Mouse (Mus musculus): ENCODE measurements around the gene Nfkbil1. TPM values are rescaled to one million over a fixed set of nuclear protein-coding genes. Genes with fewer than 3 reads are reported as not detected.

The Nfkbil1 gene
- total and polyA plus RNA-seq, 3 experiments = 15.2 to 25.9 (median 22.0) TPM

GRCm38 (mm10) chr17:35174201-35174977 is 61.2 kb downstream of the Nfkbil1 start (continued):
- TF ChIP-seq JUN (IDR thresholded peaks at IDR 0.05; ENCODE audit: insufficient read depth, low read depth, low read length) (no peak), ZMIZ1 (IDR thresholded peaks at IDR 0.05; ENCODE audit: low read depth, low read length) (no peak), MAZ (IDR thresholded peaks at IDR 0.05; ENCODE audit: low read depth, low read length) (no peak), ZNF384 (IDR thresholded peaks at IDR 0.05; ENCODE audit: low read depth, low read length) (peak; percentile 83), MAFK (IDR thresholded peaks at IDR 0.05; ENCODE audit: insufficient replicate concordance, low read length) (no peak), TCF12 (IDR thresholded peaks at IDR 0.05; ENCODE audit: low read depth, low read length) (peak; percentile 14; the same call in 1 of the 2 replicates), TBP (conservative IDR thresholded peaks at IDR 0.05; ENCODE audit: low read depth, low read length) (no peak), HCFC1 (IDR thresholded peaks at IDR 0.05; ENCODE audit: low read depth, low read length) (no peak), MXI1 (IDR thresholded peaks at IDR 0.05; ENCODE audit: low read depth, low read length) (no peak), KAT2A (IDR thresholded peaks at IDR 0.05; ENCODE audit: insufficient replicate concordance, low read length) (no peak), ZC3H11A (IDR thresholded peaks at IDR 0.05; ENCODE audit: low read depth, low read length) (no peak), JUND (conservative IDR thresholded peaks at IDR 0.05; ENCODE audit: low read depth, low read length) (no peak), GABPA (IDR thresholded peaks at IDR 0.05; ENCODE audit: insufficient replicate concordance, low read depth, low read length) (no peak)

- Histone ChIP-seq H3K36me3 (replicated peaks in 1 of 2; ENCODE audit: control insufficient read depth in 1 of 2, insufficient read depth in 1 of 2, low read length in 1 of 2) (no peaks in the 10 kb centered on the region), H3K79me2 (replicated peaks; ENCODE audit: control insufficient read depth, extremely low read depth, insufficient read depth, poor library complexity, severe bottlenecking) (no peaks in the 10 kb centered on the region), H3K9ac (ENCODE audit: insufficient read depth, low read depth) (peak overlapping the region; percentile 46), H3K4me1 (ENCODE audit: control insufficient read depth in 1 of 2, insufficient read depth in 2 of 2) (peaks cover 14 to 52% of the 10 kb centered on the region in 2 experiments), H3K4me3 (replicated peaks in 1 of 3; ENCODE audit: low read depth in 2 of 3, low read length in 2 of 3, poor library complexity in 1 of 3) (peak overlapping the region in 2 of 3 experiments; percentile 28 to 34), H3K4me2 (ENCODE audit: insufficient read depth, low read depth, poor library complexity, severe bottlenecking) (peak overlapping the region; percentile 48), H3K9me3 (replicated peaks; ENCODE audit: low read length) (no peaks in the 10 kb centered on the region), H3K27ac (ENCODE audit: insufficient read depth, low read depth) (peak overlapping the region; percentile 98), H3K27me3 (replicated peaks) (no peaks in the 10 kb centered on the region)
- in situ Hi-C loops (cut with MboI; ENCODE audit: low pct_ligation_motif_present, low pct_unique_long_range_greater_than_20kb, low sequenced_read_pairs) = loop anchor here (5.0 kb wide), 1 partner anchor 59 kb away; the partner anchor contains the start of gene Atp6v1g2
- dilution Hi-C loops (cut with MboI; ENCODE audit: extremely low pct_ligation_motif_present, extremely low pct_unique_long_range_greater_than_20kb, low sequenced_read_pairs) = no loop called here
- 0 out of 2 replicates have a peak, but pooled peaks have one; percentile 41 for TF ChIP-seq TBP (conservative IDR thresholded peaks at IDR 0.05; ENCODE audit: low read depth, low read length)
- peak; percentile 64 for TF ChIP-seq ELF1 (IDR thresholded peaks at IDR 0.05; ENCODE audit: low read depth, low read length)
- TF ChIP-seq BHLHE40 (IDR thresholded peaks at IDR 0.05; ENCODE audit: low read depth, low read length) = 0 out of 2 replicates have a peak, but pooled peaks have one; percentile 37
- TF ChIP-seq TCF12 (IDR thresholded peaks at IDR 0.05; ENCODE audit: low read depth, low read length) = peak; percentile 55
- 0 out of 2 replicates have a peak, but pooled peaks have one; percentile 31 for TF ChIP-seq SIN3A (IDR thresholded peaks at IDR 0.05; ENCODE audit: low read length)
- TF ChIP-seq IRF4 (IDR thresholded peaks at IDR 0.05; ENCODE audit: low read depth, low read length) = peak; percentile 89
- no peak for TF ChIP-seq USF1 (IDR thresholded peaks at IDR 0.05; ENCODE audit: low read depth, low read length)
- 0 out of 2 replicates have a peak, but pooled peaks have one; percentile 53 for TF ChIP-seq MYC (IDR thresholded peaks at IDR 0.05; ENCODE audit: low read depth, low read length)
- TF ChIP-seq PAX5 (IDR thresholded peaks at IDR 0.05; ENCODE audit: low read length) = no peak
- peak; percentile 34; the same call in 1 of the 2 replicates for TF ChIP-seq MEF2A (IDR thresholded peaks at IDR 0.05; ENCODE audit: borderline replicate concordance, low read depth, low read length)
- no peak for TF ChIP-seq USF2 (conservative IDR thresholded peaks at IDR 0.05; ENCODE audit: low read depth, low read length)
- TF ChIP-seq NELFE (IDR thresholded peaks at IDR 0.05; ENCODE audit: low read depth, low read length) = 0 out of 2 replicates have a peak, but pooled peaks have one; percentile 12
- TF ChIP-seq POLR2A (IDR thresholded peaks at IDR 0.05; ENCODE audit: low read depth, low read length) = peak; percentile 48
- peak; percentile 88 for TF ChIP-seq EP300 (IDR thresholded peaks at IDR 0.05; ENCODE audit: low read length)
- no peak for TF ChIP-seq NRF1 (IDR thresholded peaks at IDR 0.05; ENCODE audit: low read depth, low read length)
- TF ChIP-seq E2F4 (IDR thresholded peaks at IDR 0.05; ENCODE audit: insufficient replicate concordance, low read depth, low read length) = no peak
- peak; percentile 74 for DNase-seq (ENCODE audit: extremely low read depth)
Observed at GRCm38 (mm10) chr17:35173329-35173728, 62.3 kb downstream of the Nfkbil1 start.
